8 mouse cellular contexts compared by ENCODE assay signal in genomic region chr9:42550116-42550515, GRCm38 (mm10). TPM values are rescaled to one million over a fixed set of nuclear protein-coding genes. Genes with fewer than 3 reads are reported as not detected.
DNase-seq lines count a peak whose midpoint lies in the region.

No protein-coding gene starts in this region.

- peak; percentile 47 to 51 for DNase-seq in B cell, adult 2 months
- peak; percentile 64 for DNase-seq in adrenal gland, adult 2 months
- peak; percentile 89 for DNase-seq in embryo, embryonic 10.5 days (ENCODE audit: low spot score)
- DNase-seq in gastrocnemius, postnatal 4 days (ENCODE audit: low spot score in 2 of 2): peak; percentile 58 to 75
- peak; percentile 20 to 83 for DNase-seq in kidney, postnatal 36 days
- DNase-seq in lung, postnatal 10 days: peak; percentile 89
- DNase-seq in retina, adult 2 months (ENCODE audit: low read depth, low spot score): peak; percentile 41
- DNase-seq in thymus, postnatal 36 days: peak; percentile 67 to 76

RNA-seq across cellular contexts. Expression of gene Tbcel, which starts 42.5 kb away (rescaled TPM):
- total RNA-seq in adrenal gland, adult 2 months (2021): 10 to 100 TPM; 44.3 to 53.5 TPM
- polyA plus RNA-seq in adrenal gland, adult 2 months (2012; rRNA removed): 8.4 and 14.8 TPM in 2 replicates
- total RNA-seq in gastrocnemius, postnatal 4 days (2021): 10 to 100 TPM; 23.2 to 26.4 TPM

Comparison
In these comparisons a context has a peak if more than half of its experiments do, and no peak if none do; other contexts are left out.
1. Peak in every context shown above with its lines: DNase-seq.